Mouse (Mus musculus): Measurements from ENCODE around the gene Hspb1.

Gene Hspb1

DNA sequence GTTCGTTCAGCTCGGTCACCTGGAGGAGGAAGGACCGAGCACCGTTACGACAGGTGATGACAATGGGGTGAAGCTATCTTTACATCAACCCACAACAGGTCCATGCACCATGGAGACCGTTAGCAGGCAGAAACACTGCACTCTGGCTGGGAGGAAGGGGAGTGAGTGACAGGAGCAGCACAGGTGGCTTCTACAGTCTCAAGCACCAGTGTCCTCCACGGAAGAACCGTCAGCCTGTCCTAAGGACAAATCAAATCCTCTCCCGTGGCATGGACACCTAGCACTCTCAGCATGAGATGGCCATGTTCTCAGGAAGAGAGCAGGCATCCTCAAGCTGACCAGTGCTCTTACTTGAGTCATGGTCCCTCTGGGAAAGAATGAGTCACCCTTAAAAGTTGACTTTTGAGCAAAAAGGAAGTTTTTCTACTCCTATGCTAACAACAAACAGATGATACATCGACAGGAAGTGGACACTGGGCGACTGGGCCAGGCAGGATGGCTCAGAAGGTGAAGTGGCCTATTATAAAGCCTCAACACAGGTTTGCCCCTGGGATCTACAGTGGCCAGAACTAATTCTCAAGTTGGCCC lies 24.0 kb downstream of the Hspb1 start:
- no peak for DNase-seq (ENCODE audit: low read depth, low spot score)

DNA sequence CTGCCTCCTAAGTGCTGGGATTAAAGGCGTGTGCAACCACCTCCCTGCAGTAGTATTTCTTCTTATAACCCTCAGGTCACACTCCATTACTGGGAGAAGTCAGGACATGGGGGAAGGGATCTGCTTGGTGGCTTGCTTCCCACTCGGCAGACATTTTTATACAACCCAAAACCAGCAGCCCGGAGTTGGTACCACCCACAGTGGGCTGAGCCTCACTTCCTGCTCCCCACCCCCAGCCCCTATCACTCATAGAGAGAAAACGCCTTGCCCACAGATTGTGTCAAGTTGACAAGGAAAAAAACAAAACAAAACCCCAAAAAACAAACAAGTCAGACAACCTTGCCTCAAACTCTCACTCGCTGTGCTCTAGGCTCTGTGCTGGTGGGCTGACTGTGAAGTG lies 25.5 kb downstream of the Hspb1 start:
- peak; percentile 75 for DNase-seq (ENCODE audit: low read depth, low spot score)

DNA sequence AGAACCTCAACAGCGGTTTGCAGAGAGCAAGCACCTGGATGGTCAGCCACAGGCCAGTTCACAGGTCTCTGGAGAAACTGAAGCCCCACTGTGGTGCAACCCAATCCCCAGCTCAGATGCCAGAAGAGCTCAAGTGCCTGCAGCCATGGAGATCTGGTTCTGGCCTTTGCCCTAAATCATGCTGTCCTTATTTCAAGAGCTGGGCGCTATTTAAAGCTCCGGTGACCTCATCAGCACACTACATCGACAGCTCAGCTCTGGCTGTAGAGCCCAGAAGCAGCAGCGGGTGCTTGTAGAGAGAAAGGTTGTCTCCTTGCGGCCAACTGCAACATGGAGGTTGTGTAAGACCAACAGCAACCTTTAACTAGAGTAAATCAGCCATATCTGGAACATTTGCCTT lies 26.4 kb downstream of the Hspb1 start:
- no peak for DNase-seq (ENCODE audit: low read depth, low spot score)

DNA sequence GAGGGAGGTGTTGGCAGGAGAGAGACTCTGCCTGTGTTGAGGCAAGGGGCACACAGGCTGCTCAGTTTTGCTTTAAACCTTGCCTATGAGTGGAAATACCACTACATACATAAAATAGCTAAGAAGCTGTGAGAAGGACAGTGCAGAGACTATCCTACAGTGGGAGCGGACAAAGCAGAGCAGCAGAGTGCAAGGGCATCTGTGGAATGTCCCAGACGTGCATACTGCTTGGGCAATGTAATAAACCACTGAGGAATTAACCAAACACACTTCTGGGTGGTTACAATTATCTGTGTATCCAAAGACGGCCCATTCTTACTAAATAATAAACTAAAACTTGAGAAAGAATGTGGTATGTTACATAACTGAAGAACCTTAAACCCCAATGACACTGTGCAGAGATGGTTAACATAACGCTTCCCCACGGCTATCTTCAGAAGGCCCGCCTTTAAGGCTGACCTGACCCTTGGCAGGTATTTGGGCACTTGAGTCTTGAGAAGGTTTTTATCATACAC lies 28.4 kb downstream of the Hspb1 start:
- DNase-seq (ENCODE audit: low read depth, low spot score), result no peak

- no peak for DNase-seq (ENCODE audit: low read depth, low spot score)
Observed at GRCm38 (mm10) chr5:135916601-135917000, 28.9 kb downstream of the Hspb1 start.

GRCm38 (mm10) chr5:135917327-135918058 lies 29.8 kb downstream of the Hspb1 start:
- no peak for DNase-seq (ENCODE audit: low read depth, low spot score)

DNA sequence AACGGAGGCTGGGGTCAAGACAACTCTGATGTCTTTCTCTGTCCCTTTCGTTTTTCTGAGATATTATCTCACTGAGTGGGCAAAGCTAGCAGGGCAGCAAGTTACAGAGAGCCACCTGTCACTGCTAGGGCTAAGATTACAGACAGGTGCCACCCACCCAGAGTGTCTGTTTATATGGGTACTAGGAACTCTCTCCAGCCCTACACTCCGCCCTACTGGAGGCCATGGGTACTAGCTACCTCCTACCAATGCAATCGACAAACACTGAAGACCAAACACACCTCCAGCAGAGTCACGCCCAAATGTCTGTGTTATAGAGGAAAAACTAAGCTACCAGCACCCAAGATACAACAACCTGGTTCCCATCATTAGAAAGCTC lies 30.3 kb downstream of the Hspb1 start:
- DNase-seq (ENCODE audit: low read depth, low spot score), result no peak

- no peak for DNase-seq (ENCODE audit: low read depth, low spot score)
Observed at GRCm38 (mm10) chr5:135918593-135918992, 30.9 kb downstream of the Hspb1 start.

- DNase-seq (ENCODE audit: low read depth, low spot score), result no peak
Observed at GRCm38 (mm10) chr5:135919902-135920301, 32.2 kb downstream of the Hspb1 start.

DNA sequence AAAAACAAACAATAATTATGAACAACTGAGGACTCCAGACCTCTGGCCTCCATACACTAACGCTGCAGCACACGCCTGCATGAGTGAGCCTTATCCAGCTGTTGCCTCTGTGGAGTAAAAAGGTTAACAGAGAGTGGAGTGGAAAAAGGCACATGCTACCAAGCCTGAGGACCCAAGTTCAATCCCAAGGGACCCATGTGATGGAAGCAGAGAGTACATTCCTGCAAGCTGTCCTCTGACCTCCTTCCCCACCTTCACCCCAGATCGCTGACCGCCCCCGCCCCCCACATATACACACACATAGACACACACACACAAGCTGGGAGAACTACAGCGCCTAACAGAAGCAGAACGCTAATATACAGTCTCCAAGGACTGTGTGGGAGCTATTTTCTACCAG lies 36.2 kb downstream of the Hspb1 start:
- DNase-seq (ENCODE audit: low read depth, low spot score), result no peak

- no peak for DNase-seq (ENCODE audit: low read depth, low spot score)
Observed at GRCm38 (mm10) chr5:135929685-135930424, 42.1 kb downstream of the Hspb1 start.

- DNase-seq (ENCODE audit: low read depth, low spot score), result no peak
Observed at GRCm38 (mm10) chr5:135931526-135931925, 43.8 kb downstream of the Hspb1 start.

DNA sequence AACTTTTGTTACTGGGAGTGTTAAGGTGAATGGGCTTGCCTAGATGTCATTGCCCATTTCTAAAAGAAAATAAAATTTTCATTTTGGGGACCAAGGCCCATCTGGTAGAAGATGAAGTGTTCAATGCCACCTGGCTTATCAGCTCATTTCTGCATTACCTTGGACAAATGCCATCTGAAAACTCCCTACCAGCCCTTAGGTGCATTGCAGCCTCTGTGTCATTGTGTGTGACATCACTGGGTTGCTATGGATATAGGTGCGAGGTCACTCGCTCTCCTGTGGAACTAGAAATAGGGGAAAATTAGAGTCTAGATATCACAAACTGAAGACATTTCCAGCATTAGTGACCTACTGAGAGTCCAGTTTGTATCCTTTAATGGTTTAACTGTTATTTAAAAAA lies 44.6 kb downstream of the Hspb1 start:
- peak; percentile 38 for DNase-seq (ENCODE audit: low read depth, low spot score)

DNA sequence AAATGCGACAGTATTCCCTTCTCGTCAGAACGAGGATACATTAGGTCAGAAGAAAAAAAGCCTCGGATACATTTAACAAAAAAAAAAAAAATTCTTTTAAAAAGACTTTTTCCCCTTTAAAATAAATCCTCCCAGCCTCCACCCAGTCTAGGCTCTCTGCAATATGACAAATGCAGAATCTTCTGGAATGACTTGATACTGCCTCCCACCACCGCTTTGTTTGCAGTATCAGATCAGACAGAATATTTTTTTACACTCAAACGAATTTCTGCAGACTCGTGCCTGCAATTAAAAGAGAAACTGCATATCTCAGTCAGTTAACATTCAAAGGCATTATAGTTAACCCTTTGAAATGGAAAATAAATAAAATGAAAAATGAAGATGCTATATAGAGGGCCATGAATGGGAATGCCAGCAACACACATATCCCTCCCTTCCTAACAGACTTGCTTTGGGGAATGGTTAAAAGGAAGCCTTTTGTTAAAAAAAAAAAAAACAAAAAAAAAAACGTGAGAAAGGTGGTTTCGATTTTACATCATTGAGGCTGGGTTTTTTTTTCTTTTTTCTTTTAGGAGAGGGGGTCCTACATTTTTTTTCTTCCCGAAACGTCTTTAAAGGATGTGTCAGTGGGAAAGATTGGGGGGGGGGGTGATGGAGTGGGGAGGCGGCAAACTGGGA lies 45.6 kb downstream of the Hspb1 start:
- DNase-seq (ENCODE audit: low read depth, low spot score), result peak; percentile 32

DNA sequence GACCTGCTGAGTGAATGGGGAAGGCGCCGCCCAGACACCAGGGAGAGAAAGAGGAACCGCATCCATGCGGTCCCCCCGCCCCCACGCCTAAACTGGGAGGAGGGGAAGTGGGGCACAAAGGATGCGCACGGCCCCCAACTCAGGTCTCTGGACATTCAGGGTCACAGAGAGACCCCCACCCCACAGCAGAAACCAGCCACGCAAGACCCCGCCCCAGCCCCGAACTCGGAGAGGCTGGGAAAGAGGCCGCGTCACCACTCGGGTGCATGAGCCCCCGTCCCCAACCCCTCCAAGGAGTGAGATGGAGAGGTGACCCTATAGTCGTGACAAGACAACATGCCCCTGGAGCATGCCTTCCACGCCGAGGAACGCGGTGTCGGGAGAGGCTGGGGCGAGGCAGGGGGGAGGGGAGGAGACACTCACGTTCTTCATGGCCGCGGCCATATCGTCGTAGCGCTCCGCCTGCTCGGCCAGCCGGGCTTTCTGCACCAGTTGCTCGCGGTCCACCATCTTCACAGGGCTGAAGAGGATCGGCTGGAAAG lies 46.3 kb downstream of the Hspb1 start:
- DNase-seq (ENCODE audit: low read depth, low spot score), result no peak

GRCm38 (mm10) chr5:135934481-135935175 lies 46.9 kb downstream of the Hspb1 start, which contains the start of gene Ywhag:
Gene Ywhag (minus strand): TSS chr5:135934616.
- peak; percentile 98 for DNase-seq (ENCODE audit: low read depth, low spot score)

GRCm38 (mm10) chr5:135935176-135935523 lies 47.4 kb downstream of the Hspb1 start:
- no peak for DNase-seq (ENCODE audit: low read depth, low spot score)

DNA sequence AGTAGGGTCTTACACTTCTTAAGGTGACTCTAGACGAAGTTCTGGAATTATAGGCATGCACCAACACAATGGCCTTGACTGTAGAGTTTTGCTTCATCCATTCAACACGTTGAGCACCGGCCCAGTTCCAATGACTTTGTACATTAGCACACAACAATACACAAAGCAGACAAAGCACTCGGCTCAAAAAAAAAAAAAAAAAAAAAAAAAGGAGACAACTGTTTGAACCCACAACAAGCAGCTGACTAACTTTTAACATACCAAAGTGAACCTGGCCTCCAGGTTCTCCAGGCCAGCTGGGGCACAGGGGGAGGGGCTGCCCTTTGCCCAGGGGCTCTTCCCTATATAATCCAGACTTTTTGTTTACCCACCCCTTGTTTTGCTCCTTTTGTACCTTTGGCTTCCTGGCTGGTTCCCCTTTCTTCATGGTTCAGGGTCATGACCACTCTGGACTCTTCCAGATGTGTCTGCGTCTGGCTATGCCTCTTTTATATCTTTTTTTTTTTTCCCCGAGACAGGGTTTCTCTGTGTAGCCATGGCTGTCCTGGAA lies 48.0 kb downstream of the Hspb1 start:
- no peak for DNase-seq (ENCODE audit: low read depth, low spot score)
